Mouse (Mus musculus) MEL (cell line): ENCODE data around the gene Gm43517. TPM values are rescaled to one million over a fixed set of nuclear protein-coding genes. Genes with fewer than 3 reads are reported as not detected.

Experiments used
- DNase-seq: peaks from one replicate; pipeline ENCODE4 v3.0.0; 2011; ENCODE audit warnings: low read depth, low spot score
- H3K27ac ChIP-seq: 2 replicates; pipeline ENCODE4 v1.5.1; 2012; ENCODE audit warnings: low read depth, mild to moderate bottlenecking, control low read depth, low read length, moderate library complexity; ENCODE audit not compliant: control insufficient read depth
- H3K27me3 ChIP-seq, 2 experiments: fragments of 150-350 bp in 1 of 2; sonication (generic) in 1 of 2; 2 replicates each; pipeline ENCODE4 v1.6.1; 2012; ENCODE audit warnings: low read length in 2 of 2, mild to moderate bottlenecking in 2 of 2, improper control_type of control experiment in 1 of 2, moderate library complexity in 1 of 2; ENCODE audit not compliant: insufficient read depth in 2 of 2, control insufficient read depth in 1 of 2
- H3K36me3 ChIP-seq, 2 experiments: 2 replicates each; pipeline ENCODE4 v1.6.1; 2012 to 2014; ENCODE audit warnings: low read length in 2 of 2, improper control_type of control experiment in 1 of 2, inconsistent platforms in 1 of 2, mild to moderate bottlenecking in 1 of 2; ENCODE audit not compliant: insufficient read depth in 2 of 2, control insufficient read depth in 1 of 2
- H3K4me1 ChIP-seq, 2 experiments: fragments of 150-350 bp in 1 of 2; sonication (generic) in 1 of 2; 2 replicates each; pipeline ENCODE4 v1.6.1; 2012; ENCODE audit warnings: low read length in 2 of 2, improper control_type of control experiment in 1 of 2, mild to moderate bottlenecking in 1 of 2; ENCODE audit not compliant: insufficient read depth in 2 of 2, control insufficient read depth in 1 of 2
- H3K4me3 ChIP-seq, 2 experiments: fragments of 150-350 bp in 1 of 2; sonication (generic) in 1 of 2; 2 replicates each; pipeline ENCODE4 v1.5.1; 2012; ENCODE audit warnings: low read depth in 2 of 2, low read length in 2 of 2, mild to moderate bottlenecking in 2 of 2, moderate library complexity in 2 of 2, control low read depth in 1 of 2, improper control_type of control experiment in 1 of 2; ENCODE audit not compliant: control insufficient read depth in 1 of 2, insufficient read depth in 1 of 2
- H3K79me2 ChIP-seq: 2 replicates; pipeline ENCODE4 v1.6.1; 2012; ENCODE audit warnings: mild to moderate bottlenecking, low read length, moderate library complexity; ENCODE audit not compliant: control insufficient read depth, poor library complexity, insufficient read depth
- H3K9ac ChIP-seq: 2 replicates; pipeline ENCODE4 v1.6.1; 2012; ENCODE audit warnings: low read depth, mild to moderate bottlenecking, control low read depth, low read length, moderate library complexity; ENCODE audit not compliant: control insufficient read depth, poor library complexity, severe bottlenecking
- H3K9me3 ChIP-seq: fragments of 150-350 bp; sonication (generic); replicated peaks from 2 replicates; pipeline ENCODE4 v1.6.1; 2012; ENCODE audit warnings: mild to moderate bottlenecking, low read length, improper control_type of control experiment, moderate library complexity; ENCODE audit not compliant: insufficient read depth
- BHLHE40 ChIP-seq: IDR thresholded peaks from 2 replicates; pipeline ENCODE4 v1.6.1; 2012; ENCODE audit warnings: low read depth, mild to moderate bottlenecking, inconsistent platforms, low read length, improper control_type of control experiment, borderline replicate concordance
- CHD2 ChIP-seq: IDR thresholded peaks from 2 replicates; pipeline ENCODE4 v1.6.1; 2011; ENCODE audit warnings: low read length, improper control_type of control experiment
- CTCF ChIP-seq, 3 experiments: IDR thresholded peaks in 2 of 3; conservative IDR thresholded peaks in 1 of 3; 2 replicates each; pipeline ENCODE4 v1.5.1; 2011 to 2012; ENCODE audit warnings: low read length in 3 of 3, low read depth in 2 of 3, mild to moderate bottlenecking in 2 of 3, improper control_type of control experiment in 1 of 3, inconsistent platforms in 1 of 3, mixed read lengths in 1 of 3, moderate library complexity in 1 of 3; ENCODE audit not compliant: control insufficient read depth in 1 of 3, insufficient read depth in 1 of 3, poor library complexity in 1 of 3, severe bottlenecking in 1 of 3
- E2F4 ChIP-seq: IDR thresholded peaks from 2 replicates; pipeline ENCODE4 v1.6.1; 2011; ENCODE audit warnings: low read depth, low read length, improper control_type of control experiment, borderline replicate concordance
- ELF1 ChIP-seq: IDR thresholded peaks from 2 replicates; pipeline ENCODE4 v1.6.1; 2014; ENCODE audit warnings: low read depth, mild to moderate bottlenecking, inconsistent platforms, low read length, improper control_type of control experiment, moderate library complexity
- ETS1 ChIP-seq: IDR thresholded peaks from 2 replicates; pipeline ENCODE4 v1.6.1; 2012; ENCODE audit warnings: low read depth, mild to moderate bottlenecking, inconsistent platforms, low read length, improper control_type of control experiment, moderate library complexity
- JUND ChIP-seq: IDR thresholded peaks from 2 replicates; pipeline ENCODE4 v1.6.1; 2011; ENCODE audit warnings: low read depth, mild to moderate bottlenecking, improper control_type of control experiment, low read length
- KAT2A ChIP-seq: conservative IDR thresholded peaks from 2 replicates; pipeline ENCODE4 v1.6.1; 2012; ENCODE audit warnings: low read depth, low read length, improper control_type of control experiment, inconsistent platforms
- MAZ ChIP-seq: IDR thresholded peaks from 2 replicates; pipeline ENCODE4 v1.6.1; 2012; ENCODE audit warnings: low read depth, mild to moderate bottlenecking, inconsistent platforms, low read length, improper control_type of control experiment
- MXI1 ChIP-seq: IDR thresholded peaks from 2 replicates; pipeline ENCODE4 v1.6.1; 2011; ENCODE audit warnings: mild to moderate bottlenecking, low read depth, low read length, improper control_type of control experiment
- MYB ChIP-seq: IDR thresholded peaks from 2 replicates; pipeline ENCODE4 v1.6.1; 2011; ENCODE audit warnings: mild to moderate bottlenecking, low read depth, low read length, improper control_type of control experiment
- MYC ChIP-seq: IDR thresholded peaks from 2 replicates; pipeline ENCODE4 v1.6.1; 2011; ENCODE audit warnings: low read depth, mild to moderate bottlenecking, low read length, improper control_type of control experiment, moderate library complexity
- NELFE ChIP-seq: IDR thresholded peaks from 2 replicates; pipeline ENCODE4 v1.6.1; 2011; ENCODE audit warnings: low read depth, low read length, improper control_type of control experiment
- NRF1 ChIP-seq: IDR thresholded peaks from 2 replicates; pipeline ENCODE4 v1.6.1; 2014; ENCODE audit warnings: low read depth, mild to moderate bottlenecking, inconsistent platforms, low read length, improper control_type of control experiment, moderate library complexity; ENCODE audit not compliant: poor library complexity, insufficient read depth, severe bottlenecking
- POLR2A ChIP-seq, 2 experiments: IDR thresholded peaks; 2 replicates each; pipeline ENCODE4 v1.6.1; 2011 to 2012; ENCODE audit warnings: low read length in 2 of 2, mild to moderate bottlenecking in 2 of 2, control low read depth in 1 of 2, improper control_type of control experiment in 1 of 2, low read depth in 1 of 2, moderate library complexity in 1 of 2; ENCODE audit not compliant: control insufficient read depth in 1 of 2, insufficient read depth in 1 of 2, poor library complexity in 1 of 2
- TAL1 ChIP-seq: IDR thresholded peaks from 2 replicates; pipeline ENCODE4 v1.6.1; 2012; ENCODE audit warnings: mild to moderate bottlenecking, inconsistent platforms, low read length, moderate library complexity, mixed read lengths
- TCF12 ChIP-seq: IDR thresholded peaks from 2 replicates; pipeline ENCODE4 v1.6.1; 2014; ENCODE audit warnings: low read depth, mild to moderate bottlenecking, inconsistent platforms, low read length, improper control_type of control experiment, moderate library complexity
- UBTF ChIP-seq: IDR thresholded peaks from 2 replicates; pipeline ENCODE4 v1.6.1; 2012; ENCODE audit warnings: low read depth, mild to moderate bottlenecking, inconsistent platforms, low read length, improper control_type of control experiment, moderate library complexity, borderline replicate concordance; ENCODE audit not compliant: insufficient read depth
- USF2 ChIP-seq, 2 experiments: IDR thresholded peaks; 2 replicates each; pipeline ENCODE4 v1.6.1; 2011 to 2012; ENCODE audit warnings: improper control_type of control experiment in 2 of 2, low read length in 2 of 2, borderline replicate concordance in 1 of 2, inconsistent platforms in 1 of 2, low read depth in 1 of 2, mild to moderate bottlenecking in 1 of 2; ENCODE audit not compliant: insufficient read depth in 1 of 2
- ZKSCAN1 ChIP-seq: IDR thresholded peaks from 2 replicates; pipeline ENCODE4 v1.6.1; 2012; ENCODE audit warnings: low read depth, mild to moderate bottlenecking, inconsistent platforms, low read length, improper control_type of control experiment, moderate library complexity
- ZMIZ1 ChIP-seq: IDR thresholded peaks from 2 replicates; pipeline ENCODE4 v1.6.1; 2012; ENCODE audit warnings: low read depth, mild to moderate bottlenecking, inconsistent platforms, low read length, improper control_type of control experiment, moderate library complexity
- ZNF384 ChIP-seq: IDR thresholded peaks from 2 replicates; pipeline ENCODE4 v1.6.1; 2012; ENCODE audit warnings: low read depth, mild to moderate bottlenecking, inconsistent platforms, low read length, improper control_type of control experiment
- polyA plus RNA-seq, 2 experiments: library from polyadenylated mRNA; stranded (reverse) in 1 of 2; unstranded in 1 of 2; fragments of >175 nt in 1 of 2; fragments of >200 nt in 1 of 2; gene quantifications; 2 replicates each; pipeline versions ENCODE4 v1.2.1 to v1.2.4; 2012; ENCODE audit warnings: low replicate concordance in 2 of 2, low read depth in 1 of 2; ENCODE audit not compliant: insufficient read length in 2 of 2, insufficient read depth in 1 of 2, missing spikeins in 1 of 2
- total RNA-seq: library from RNA; depleted of rRNA; stranded (reverse); fragments of 300-350 nt; gene quantifications from 2 replicates; pipeline ENCODE4 v1.2.3, GENCODE M21; 2012

Gm43517 gene
- total and polyA plus RNA-seq, 3 experiments: not detected

DNA sequence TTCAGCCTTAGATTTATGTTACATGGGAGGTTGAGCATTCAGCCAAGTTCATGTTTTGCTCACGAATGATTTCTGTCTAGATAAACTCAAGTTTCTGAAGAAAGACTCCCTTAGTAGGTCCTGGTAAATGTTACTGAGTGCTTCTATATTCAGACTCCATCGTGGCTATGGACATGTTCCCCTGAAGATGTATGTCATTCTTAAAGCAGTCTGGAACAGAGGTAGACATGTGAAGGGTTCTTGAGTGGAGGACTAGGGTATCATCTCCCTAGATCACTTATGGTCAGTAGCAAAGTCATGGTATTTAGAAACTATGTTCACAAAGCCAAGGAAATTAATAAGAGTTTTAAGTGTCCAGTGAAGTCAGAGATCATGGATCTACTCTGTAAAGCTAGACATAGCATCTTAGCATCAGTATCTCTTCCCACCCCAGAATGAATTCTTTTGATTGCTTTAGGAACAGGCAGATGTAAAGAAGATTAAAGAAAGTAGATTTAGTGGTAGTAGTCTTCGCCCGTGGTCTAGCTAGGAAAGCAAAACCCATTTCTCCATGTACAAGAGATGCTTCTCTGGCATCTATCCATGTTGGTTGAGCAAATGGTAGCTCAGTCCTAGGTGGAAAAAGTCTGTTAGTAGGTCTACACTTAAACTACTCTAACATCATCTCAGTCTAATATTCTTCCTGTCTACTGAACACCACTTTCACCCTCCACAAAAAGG lies 12.6 kb downstream of the Gm43517 start:
- Histone ChIP-seq H3K27me3 (no peaks in the 10 kb centered on the region), H3K4me1 (no peaks in the 10 kb centered on the region), H3K9ac (no peak overlapping the region), H3K4me3 (no peak overlapping the region), H3K9me3 (no peaks in the 10 kb centered on the region), H3K36me3 (no peaks in the 10 kb centered on the region), H3K27ac (no peak overlapping the region), H3K79me2 (no peaks in the 10 kb centered on the region)
- no peak for DNase-seq
- TF ChIP-seq MYB (no peak), MAZ (no peak), ELF1 (no peak), TCF12 (no peak), TAL1 (no peak), ZNF384 (no peak), MYC (no peak), E2F4 (no peak)

- Histone ChIP-seq H3K79me2 (no peaks in the 10 kb centered on the region), H3K9me3 (no peaks in the 10 kb centered on the region), H3K4me1 (no peaks in the 10 kb centered on the region), H3K27me3 (no peaks in the 10 kb centered on the region), H3K36me3 (no peaks in the 10 kb centered on the region), H3K27ac (no peak overlapping the region), H3K9ac (no peak overlapping the region), H3K4me3 (no peak overlapping the region)
- TF ChIP-seq NELFE: no peak
- TF ChIP-seq MYC: no peak
- TF ChIP-seq ELF1: no peak
- DNase-seq: no peak
These were observed 13.2 kb downstream of the Gm43517 start for GRCm38 (mm10) chr12:49398163-49398540.

DNA sequence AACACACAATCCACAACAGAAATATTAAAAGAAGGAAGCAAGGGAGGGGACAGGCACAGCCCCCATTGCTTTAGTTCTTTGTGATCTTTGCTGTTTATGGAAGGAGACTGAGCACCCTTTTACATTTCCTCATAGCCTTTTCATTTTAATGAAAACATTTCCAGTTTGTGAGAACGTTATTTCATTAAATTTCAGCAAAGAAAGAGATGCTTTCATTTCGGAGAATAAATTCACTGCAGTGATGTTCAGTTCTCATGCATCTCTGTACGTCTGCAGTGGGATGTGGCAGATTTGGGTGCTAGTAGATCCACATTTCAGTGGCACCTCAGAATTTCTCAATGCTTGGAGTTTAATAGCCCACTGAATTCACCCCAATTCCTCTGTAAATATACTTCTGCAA lies 13.7 kb downstream of the Gm43517 start:
- H3K79me2 ChIP-seq: no peaks in the 10 kb centered on the region
- no peaks in the 10 kb centered on the region for H3K36me3 ChIP-seq
- H3K9ac ChIP-seq: no peak overlapping the region
- H3K27ac ChIP-seq: no peak overlapping the region
- no peak for DNase-seq
- no peaks in the 10 kb centered on the region for H3K4me1 ChIP-seq
- no peaks in the 10 kb centered on the region for H3K9me3 ChIP-seq
- no peaks in the 10 kb centered on the region for H3K27me3 ChIP-seq
- TF ChIP-seq MXI1 (no peak), NRF1 (no peak), CHD2 (no peak), KAT2A (no peak), UBTF (no peak), TCF12 (no peak), MAZ (no peak), ETS1 (no peak), USF2 (IDR thresholded peaks at IDR 0.05; ENCODE audit: borderline replicate concordance in 1 of 2, insufficient read depth in 1 of 2, low read depth in 1 of 2, low read length in 2 of 2) (no peak), ZMIZ1 (no peak), CTCF (IDR thresholded peaks at IDR 0.05 in 2 of 3, conservative IDR thresholded peaks at IDR 0.05 in 1 of 3; ENCODE audit: control insufficient read depth in 1 of 3, insufficient read depth in 1 of 3, low read depth in 2 of 3, low read length in 3 of 3, poor library complexity in 1 of 3, severe bottlenecking in 1 of 3) (no peak), POLR2A (IDR thresholded peaks at IDR 0.05; ENCODE audit: control insufficient read depth in 1 of 2, insufficient read depth in 1 of 2, low read depth in 1 of 2, low read length in 2 of 2, poor library complexity in 1 of 2) (no peak), ZKSCAN1 (no peak), JUND (no peak), BHLHE40 (no peak)
- no peak overlapping the region for H3K4me3 ChIP-seq
